Mouse (Mus musculus): ENCODE data around the gene Olfr743.
"Not testable (repeated sequence)": the region's sequence is repeated elsewhere in the genome, so short reads cannot be mapped to it uniquely, and the experiment has no call there.

Olfr743 gene

GRCm38 (mm10) chr14:50521539-50521938, at the start of gene Olfr743:
Olfr743 (plus strand) TSS chr14:50521839.
- no peak for DNase-seq (ENCODE audit: low spot score)

GRCm38 (mm10) chr14:50472438-50472837, 49.2 kb upstream of the Olfr743 start, which contains the start of gene Olfr741:
Olfr741 (plus strand) TSS chr14:50472738.
- DNase-seq (ENCODE audit: low spot score) = no peak

DNA sequence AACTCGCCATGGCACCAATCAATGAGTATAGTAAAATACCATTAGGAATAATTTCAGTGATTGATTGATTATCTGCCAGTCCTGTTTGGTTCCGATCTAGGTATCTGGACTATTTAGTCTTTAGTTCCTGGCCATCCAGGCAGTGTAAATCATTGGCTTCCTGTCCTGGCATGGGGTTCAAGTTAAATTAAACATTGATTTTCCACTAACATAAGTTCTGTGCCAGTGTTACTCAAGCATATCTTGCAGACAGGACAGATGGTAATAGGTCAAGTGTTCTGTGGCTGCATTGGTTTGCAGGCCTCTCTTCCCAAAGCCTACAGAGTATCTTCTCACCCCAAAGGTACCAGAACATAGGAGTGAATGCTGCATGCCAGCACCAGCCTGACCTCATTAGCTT, 43.2 kb upstream of the Olfr743 start:
- DNase-seq (ENCODE audit: low spot score) = no peak

GRCm38 (mm10) chr14:50503300-50503699, 18.3 kb upstream of the Olfr743 start, which contains the start of gene Olfr742:
Olfr742 (plus strand) TSS chr14:50503600.
- no peak for DNase-seq (ENCODE audit: low spot score)

- DNase-seq (ENCODE audit: low spot score) = no peak
Measured at GRCm38 (mm10) chr14:50552734-50553133, 31.1 kb downstream of the Olfr743 start.

- not testable (repeated sequence) for DNase-seq (ENCODE audit: low spot score)
Measured at GRCm38 (mm10) chr14:50573056-50573455, 51.4 kb downstream of the Olfr743 start.
